Mouse (Mus musculus) frontal cortex, postnatal 36 days (tissue): ENCODE measurements around the gene Ggta1.
A peak's percentile ranks its signal among the peaks of the same experiment; 100 is the strongest.

ENCODE experiments used
- DNase-seq, 2 experiments: peaks; one replicate each; pipeline ENCODE4 v3.0.0; 2022; ENCODE audit warnings: low spot score in 2 of 2

Gene Ggta1

GRCm38 (mm10) chr2:35462791-35463281, at the start of gene Ggta1:
Gene Ggta1 (minus strand): TSS chr2:35463231.
- DNase-seq: no peak

GRCm38 (mm10) chr2:35512226-35512625, 49.2 kb upstream of the Ggta1 start:
- DNase-seq: no peak

- DNase-seq: no peak
Observed at GRCm38 (mm10) chr2:35510920-35511319, 47.9 kb upstream of the Ggta1 start.

GRCm38 (mm10) chr2:35509888-35510287, 46.9 kb upstream of the Ggta1 start:
- no peak for DNase-seq

GRCm38 (mm10) chr2:35509343-35509667, 46.3 kb upstream of the Ggta1 start:
- DNase-seq: no peak

- DNase-seq: peak; percentile 71 to 84
Observed at GRCm38 (mm10) chr2:35508597-35509342, 45.7 kb upstream of the Ggta1 start.

GRCm38 (mm10) chr2:35507191-35507511, 44.1 kb upstream of the Ggta1 start:
- peak; percentile 27 to 44 for DNase-seq

GRCm38 (mm10) chr2:35506311-35507190, 43.5 kb upstream of the Ggta1 start:
- peak; percentile 35 to 53 for DNase-seq

GRCm38 (mm10) chr2:35505519-35506286, 42.7 kb upstream of the Ggta1 start:
- DNase-seq: no peak

GRCm38 (mm10) chr2:35504417-35504776, 41.4 kb upstream of the Ggta1 start:
- DNase-seq: no peak

GRCm38 (mm10) chr2:35503723-35504416, 40.8 kb upstream of the Ggta1 start:
- no peak for DNase-seq

GRCm38 (mm10) chr2:35503021-35503722, 40.1 kb upstream of the Ggta1 start:
- no peak for DNase-seq

- no peak for DNase-seq
Observed at GRCm38 (mm10) chr2:35502561-35502960, 39.5 kb upstream of the Ggta1 start.

GRCm38 (mm10) chr2:35499474-35499873, 36.4 kb upstream of the Ggta1 start:
- no peak for DNase-seq

- DNase-seq: no peak
Observed at GRCm38 (mm10) chr2:35498961-35499360, 35.9 kb upstream of the Ggta1 start.

- no peak for DNase-seq
Observed at GRCm38 (mm10) chr2:35497662-35498196, 34.7 kb upstream of the Ggta1 start.

- no peak for DNase-seq
Observed at GRCm38 (mm10) chr2:35496279-35497013, 33.4 kb upstream of the Ggta1 start.

- no peak for DNase-seq
Observed at GRCm38 (mm10) chr2:35495486-35496278, 32.7 kb upstream of the Ggta1 start.

- no peak for DNase-seq
Observed at GRCm38 (mm10) chr2:35493566-35493965, 30.5 kb upstream of the Ggta1 start.
